Mouse (Mus musculus) C2C12 (cell line): Measurements from ENCODE around the gene Zdhhc8.

Experiments
- CTCF ChIP-seq: IDR thresholded peaks from one replicate; pipeline ENCODE4 v1.5.1; 2011; ENCODE audit not compliant: control insufficient read depth, insufficient read depth, insufficient read length
- FOSL1 ChIP-seq: IDR thresholded peaks from one replicate; pipeline ENCODE4 v1.8.0; 2011; ENCODE audit warnings: mild to moderate bottlenecking, low read length; ENCODE audit not compliant: poor library complexity, insufficient read depth, severe bottlenecking
- MAX ChIP-seq: IDR thresholded peaks from one replicate; pipeline ENCODE4 v1.6.1; 2011; ENCODE audit warnings: mild to moderate bottlenecking, control low read depth
- MYOD1 ChIP-seq: IDR thresholded peaks from one replicate; pipeline ENCODE4 v1.6.1; 2011; ENCODE audit warnings: low read depth; ENCODE audit not compliant: control insufficient read depth, insufficient read length
- MYOG ChIP-seq: IDR thresholded peaks from one replicate; pipeline ENCODE4 v1.6.1; 2011; ENCODE audit not compliant: control insufficient read depth, insufficient read length; ENCODE audit errors: extremely low read depth
- USF1 ChIP-seq: IDR thresholded peaks from one replicate; pipeline ENCODE4 v1.6.1; 2011; ENCODE audit warnings: low read depth, mild to moderate bottlenecking, control low read depth, moderate library complexity

GRCm38 (mm10) chr16:18176758-18177157, 58.2 kb downstream of the Zdhhc8 start:
- TF ChIP-seq CTCF = peak; percentile 15
- TF ChIP-seq FOSL1 = no peak
- TF ChIP-seq MAX = no peak
- no peak for TF ChIP-seq MYOG
- no peak for TF ChIP-seq USF1
- no peak for TF ChIP-seq MYOD1
